Mouse (Mus musculus): ENCODE results near the gene Dlg2.
"Not testable (repeated sequence)": the region's sequence is repeated elsewhere in the genome, so short reads cannot be mapped to it uniquely, and the experiment has no call there.

The Dlg2 gene

DNA sequence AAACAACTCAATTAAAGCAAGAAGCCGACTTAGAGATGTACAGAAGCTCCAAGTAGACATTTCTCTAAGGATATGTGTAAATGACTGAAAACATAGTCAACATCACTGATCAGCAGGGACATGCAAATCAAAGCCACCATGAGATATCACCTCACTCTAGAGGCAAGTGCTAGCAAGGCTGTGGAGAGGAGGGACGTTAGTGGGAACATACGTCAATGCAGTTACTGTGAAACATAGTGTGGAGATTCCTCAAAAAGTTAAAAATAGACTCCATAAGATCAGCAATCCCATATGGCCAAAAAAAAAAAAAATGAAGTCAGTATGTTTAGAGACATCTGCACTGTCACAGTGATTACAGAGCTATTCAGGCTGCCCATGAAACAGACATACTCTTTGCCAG is 349.2 kb downstream of the Dlg2 start:
- DNase-seq (ENCODE audit: extremely low spot score, low read depth, low spot score), result no peak

DNA sequence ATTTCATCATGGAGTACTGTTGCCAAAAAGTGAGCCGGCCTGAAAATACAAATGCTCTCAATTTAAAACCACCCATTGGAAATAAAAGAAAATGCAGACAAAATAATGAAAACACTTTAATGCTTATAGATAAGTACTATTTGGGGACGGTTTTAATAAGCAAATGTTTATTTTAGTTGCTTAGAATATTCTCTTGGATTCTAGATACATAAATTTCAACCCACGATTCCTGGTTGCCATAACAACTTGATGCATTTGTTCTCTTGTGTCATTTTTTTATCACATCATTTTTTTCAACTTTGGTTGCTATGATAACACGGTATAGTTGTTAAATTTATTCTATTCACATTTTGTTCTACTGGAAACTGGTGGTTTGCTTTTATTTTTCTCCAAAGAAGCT is 364.8 kb downstream of the Dlg2 start:
- DNase-seq (ENCODE audit: extremely low spot score, low read depth, low spot score), result no peak

DNA sequence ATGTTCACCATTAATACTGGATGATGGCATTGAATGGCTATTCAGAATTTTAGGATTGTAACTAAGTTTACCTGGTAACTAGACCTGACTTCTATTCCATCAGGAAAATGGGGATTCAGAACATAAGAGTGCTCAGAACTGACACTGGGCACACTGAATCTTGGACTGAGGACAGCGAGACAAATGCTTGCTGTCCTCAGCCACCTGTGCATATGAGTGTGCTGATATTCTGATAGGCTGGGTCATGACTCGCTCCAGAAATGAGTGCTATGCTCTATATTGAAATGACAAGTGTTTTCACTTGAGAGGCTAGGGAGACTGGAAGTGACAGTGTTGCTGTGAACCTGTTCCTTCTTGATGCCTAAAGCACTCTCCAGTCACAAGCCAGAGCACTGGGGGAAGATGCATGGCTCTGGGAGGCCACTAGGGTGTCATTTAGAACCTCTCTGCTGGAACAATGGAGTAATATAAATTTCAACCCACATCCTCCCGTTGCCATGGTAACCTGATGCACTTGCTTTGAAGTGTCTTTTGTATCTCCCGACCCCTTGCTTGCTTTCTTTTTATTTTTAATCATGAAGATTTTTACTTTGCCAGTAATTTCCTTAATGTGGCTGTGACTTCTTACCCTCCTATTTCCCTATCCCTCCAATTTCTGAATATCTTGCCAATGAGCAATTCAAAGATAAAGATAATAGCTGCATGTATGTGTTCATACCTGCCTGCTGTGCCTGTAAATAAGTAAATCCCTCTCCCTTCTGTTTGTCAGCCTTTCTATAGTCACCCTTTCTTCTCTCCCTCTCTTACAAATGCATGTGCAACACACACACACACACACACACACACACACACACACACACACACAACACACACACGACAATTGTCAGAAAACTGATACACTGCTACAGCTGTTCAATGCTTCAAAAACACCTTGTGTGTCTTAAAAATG is 367.1 kb downstream of the Dlg2 start:
- no peak for DNase-seq (ENCODE audit: extremely low spot score, low read depth, low spot score)

DNA sequence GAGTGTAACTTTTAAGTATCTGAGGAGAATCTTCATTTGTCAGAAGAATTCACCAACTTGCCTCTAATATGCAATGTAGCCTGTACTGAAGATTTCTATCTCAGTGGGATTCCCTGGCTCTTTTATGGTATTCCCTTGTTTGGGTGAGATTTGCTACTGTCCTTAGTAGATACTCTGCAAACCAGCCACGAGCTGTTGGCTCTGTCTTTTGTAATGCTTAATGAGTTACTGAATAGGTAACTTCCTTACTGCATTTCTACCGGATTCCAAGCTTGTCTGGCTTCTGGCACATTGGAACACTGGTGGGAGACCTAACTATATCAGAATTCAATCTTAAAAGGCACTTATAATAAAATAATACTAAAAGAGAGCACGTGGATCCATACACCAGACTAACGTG is 400.3 kb downstream of the Dlg2 start:
- not testable (repeated sequence) for DNase-seq (ENCODE audit: extremely low spot score, low read depth, low spot score)

DNA sequence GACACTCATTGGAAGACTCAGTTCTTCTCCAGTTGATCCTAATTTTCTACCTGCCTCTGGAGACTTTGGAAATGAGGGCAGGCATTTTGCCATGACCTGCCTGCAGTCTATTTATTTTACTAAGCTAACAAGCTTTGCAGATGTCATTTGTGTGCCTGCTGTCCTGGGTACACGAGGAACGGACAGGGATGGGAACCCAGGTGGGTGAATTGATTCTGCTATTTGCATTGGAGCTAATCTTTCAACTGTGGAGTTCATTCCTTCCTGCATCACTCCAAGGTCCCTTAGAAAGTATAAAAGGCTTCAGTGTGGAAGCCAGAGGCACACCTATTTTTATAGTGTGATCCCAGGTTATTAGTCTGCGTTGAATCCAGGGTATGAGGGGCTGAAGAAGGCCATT is 406.3 kb downstream of the Dlg2 start:
- no peak for DNase-seq (ENCODE audit: extremely low spot score, low read depth, low spot score)

DNA sequence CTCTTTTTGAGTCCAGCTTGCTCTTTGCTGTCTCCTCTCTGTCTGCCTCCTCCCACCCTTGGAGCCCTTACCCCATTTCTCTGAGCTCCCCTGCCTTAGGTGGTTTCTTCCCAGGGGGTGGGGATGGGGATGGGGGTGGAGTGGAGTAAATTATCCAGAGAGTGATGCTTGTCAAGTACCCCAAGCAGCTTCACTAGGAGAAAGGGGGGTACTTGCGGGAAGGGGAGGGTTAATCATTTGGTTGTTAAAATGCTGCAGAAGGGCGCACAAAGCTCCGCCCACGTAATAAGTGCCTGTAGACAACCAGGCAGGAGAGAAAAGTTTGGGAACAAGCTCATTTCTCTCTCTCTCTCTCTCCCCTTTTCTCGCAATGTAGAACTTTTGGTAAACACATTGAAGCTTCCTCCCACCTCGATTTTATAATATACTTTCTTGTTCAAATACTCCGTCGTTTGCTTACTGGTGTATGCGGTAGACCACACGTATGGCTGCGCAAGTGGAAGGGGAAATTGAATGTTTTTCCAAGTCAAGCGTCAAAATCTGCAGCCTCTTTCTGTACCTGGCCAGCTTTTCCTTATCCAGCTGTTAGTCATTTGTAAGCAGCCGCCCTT is 410.0 kb downstream of the Dlg2 start:
- DNase-seq (ENCODE audit: extremely low spot score, low read depth, low spot score), result peak; percentile 10

DNA sequence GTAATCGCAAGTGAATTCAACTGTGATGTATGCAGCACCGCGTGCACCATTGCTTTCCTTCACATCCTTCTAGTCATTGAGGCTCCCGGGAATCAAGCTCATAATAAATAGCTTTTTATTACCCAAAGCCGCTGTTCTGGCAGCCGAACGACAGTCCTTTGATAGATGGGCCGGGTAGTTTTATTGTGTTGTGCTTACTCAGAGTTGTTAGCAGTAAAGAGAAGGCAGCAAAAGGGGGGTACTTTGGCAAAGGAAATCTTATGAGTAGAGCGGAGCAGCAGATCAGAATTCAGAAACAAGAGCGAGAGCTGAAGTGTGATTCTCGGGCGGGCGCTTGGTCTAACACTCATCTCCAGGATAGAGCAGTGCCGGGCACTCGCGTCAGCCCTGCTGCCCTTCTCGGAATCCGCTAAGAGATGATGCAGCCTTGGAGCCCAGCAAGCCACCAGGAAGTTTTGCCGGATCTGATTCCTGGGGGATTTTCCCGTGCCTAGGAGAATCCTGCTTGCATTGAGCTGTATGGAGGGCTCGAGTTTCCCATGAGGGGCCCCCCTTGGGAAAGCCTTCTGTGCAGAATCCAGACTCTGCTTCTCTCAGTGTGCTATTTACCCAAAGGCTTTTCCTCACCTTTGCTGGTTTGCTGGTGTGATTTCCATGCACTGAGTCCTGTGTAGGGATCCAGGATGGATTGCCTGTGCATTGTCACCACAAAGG is 410.7 kb downstream of the Dlg2 start:
- peak; percentile 22 for DNase-seq (ENCODE audit: extremely low spot score, low read depth, low spot score)

DNA sequence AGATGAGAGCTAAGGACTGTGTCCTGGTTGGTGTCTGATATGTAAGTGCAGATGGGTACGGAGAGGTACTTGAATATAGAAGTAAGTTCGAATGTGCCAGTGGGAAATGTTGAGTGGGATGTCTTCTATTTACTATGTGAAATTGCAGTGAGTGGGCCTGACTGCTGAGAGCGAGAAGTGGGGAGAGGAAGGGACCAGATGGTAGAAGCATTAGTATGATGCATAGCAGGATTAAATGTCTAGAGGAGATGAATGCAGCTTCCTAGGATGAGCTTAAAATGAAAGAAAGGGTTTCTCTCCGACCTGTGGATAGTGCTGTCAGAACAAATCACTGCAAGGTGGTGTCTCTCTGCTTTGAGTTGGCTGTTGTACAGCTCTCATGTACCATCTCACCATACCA is 451.0 kb downstream of the Dlg2 start:
- no peak for DNase-seq (ENCODE audit: extremely low spot score, low read depth, low spot score)

DNA sequence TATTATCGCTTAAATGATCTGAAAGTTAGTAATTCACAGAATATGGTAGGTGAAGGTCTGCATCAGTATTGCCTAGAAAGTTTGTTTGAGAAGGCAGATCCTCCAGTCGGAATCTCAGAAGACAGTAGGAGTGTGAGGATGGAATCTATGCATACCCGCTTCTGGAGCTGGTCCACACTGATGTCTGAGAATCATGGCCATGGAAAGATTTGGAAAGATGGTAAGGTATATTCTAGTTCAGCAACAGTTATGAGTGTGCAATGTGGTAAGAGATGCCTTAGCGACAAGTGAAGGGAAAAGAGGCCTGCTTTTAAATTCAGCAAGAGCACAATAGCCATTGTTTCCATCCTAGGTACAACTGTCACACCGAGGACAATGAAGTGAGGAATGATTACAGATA is 464.3 kb downstream of the Dlg2 start:
- no peak for DNase-seq (ENCODE audit: extremely low spot score, low read depth, low spot score)

DNA sequence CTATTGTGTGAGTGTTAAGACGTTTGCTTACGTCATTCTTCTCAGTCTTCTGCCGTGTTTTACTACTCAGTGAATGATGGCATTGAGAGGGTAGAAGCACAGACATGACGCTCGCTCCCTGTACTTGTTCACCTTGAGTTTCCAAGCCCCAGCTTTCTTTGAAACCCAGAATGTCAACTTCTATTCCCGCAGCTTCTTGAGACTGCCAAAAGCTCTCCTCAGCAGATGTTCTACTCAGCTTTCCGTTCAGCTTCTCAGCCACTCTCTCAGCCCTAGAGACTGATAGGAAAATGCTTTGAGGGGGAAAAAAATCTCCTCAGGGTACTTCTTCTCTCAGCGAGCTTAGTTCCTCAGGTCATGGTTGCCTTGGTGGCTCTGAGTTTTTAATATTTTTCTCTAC is 470.6 kb downstream of the Dlg2 start:
- no peak for DNase-seq (ENCODE audit: extremely low spot score, low read depth, low spot score)

DNA sequence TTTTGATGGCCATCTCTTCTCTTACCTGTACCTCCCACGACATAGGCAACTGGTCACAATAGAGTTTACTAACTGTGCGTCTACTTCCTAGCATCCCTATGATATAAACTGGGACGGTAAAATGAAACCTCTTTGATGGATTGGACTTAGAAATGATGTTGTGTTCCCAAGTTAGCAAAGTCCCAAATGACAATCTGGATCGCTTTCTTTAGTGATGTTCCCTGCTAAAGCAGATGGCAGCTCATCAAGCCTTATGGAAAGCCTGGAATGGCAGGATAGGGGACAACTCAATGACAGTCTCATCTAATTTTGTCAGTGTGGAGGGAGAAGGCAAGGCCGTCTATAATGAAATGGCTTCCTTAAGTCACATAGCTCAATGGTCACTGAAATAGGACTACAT is 472.7 kb downstream of the Dlg2 start:
- DNase-seq (ENCODE audit: extremely low spot score, low read depth, low spot score), result no peak

DNA sequence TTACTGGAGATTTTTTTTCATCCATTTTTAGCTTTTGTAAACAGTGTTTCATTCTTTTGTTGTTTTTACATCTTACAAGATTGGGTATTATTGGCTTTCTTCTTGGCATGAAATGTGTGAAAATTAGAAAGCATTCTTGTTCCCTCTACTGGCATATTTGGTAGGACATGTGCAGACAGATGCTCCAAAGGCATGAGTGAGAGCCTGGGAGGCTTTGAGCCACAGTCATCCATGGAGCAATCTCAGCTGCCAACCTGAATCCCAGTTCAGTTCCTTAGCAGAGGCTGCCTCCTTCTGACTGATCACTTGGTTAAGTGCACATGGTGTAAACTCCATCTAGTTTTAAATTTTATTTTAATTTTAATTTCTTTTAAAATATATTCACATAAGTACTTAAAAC is 500.8 kb downstream of the Dlg2 start:
- no peak for DNase-seq (ENCODE audit: extremely low spot score, low read depth, low spot score)

DNA sequence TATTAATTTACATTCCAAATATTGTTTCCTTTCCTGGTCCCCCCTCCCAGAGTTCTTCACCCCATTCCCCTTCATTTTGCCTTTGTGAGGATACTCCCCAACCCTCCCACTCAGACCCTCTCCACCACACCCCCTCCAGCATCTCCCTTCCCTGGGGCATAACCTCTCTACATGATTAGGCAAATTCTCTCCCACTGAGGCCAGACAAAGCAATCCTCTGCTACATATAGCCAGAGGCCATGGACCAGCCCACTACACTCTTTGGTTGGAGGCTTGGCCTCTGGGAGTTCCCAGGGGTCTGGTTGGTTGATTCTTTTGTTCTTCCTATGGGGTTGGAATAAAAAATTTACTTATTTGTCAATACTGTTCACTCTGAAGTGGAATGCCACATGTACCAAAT is 505.6 kb downstream of the Dlg2 start:
- no peak for DNase-seq (ENCODE audit: extremely low spot score, low read depth, low spot score)

DNA sequence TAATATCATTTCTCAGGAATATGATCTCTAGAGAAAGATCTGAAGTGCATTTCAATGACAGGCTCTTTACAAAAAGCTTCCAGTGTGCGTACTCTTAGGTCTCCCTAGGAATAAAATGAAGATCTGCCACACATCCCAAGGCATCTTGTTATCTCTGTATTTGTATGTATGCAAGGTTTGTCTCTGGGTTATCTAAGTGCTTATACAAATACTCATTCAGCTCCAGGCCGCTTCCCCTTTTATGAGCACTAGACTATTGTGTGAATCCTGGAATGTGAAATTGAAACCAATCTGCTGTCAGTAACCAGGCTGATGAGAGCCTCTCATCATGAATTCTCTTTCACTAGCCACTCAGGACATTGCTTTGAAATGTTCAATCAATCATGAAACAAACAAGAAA is 534.2 kb downstream of the Dlg2 start:
- no peak for DNase-seq (ENCODE audit: extremely low spot score, low read depth, low spot score)

DNA sequence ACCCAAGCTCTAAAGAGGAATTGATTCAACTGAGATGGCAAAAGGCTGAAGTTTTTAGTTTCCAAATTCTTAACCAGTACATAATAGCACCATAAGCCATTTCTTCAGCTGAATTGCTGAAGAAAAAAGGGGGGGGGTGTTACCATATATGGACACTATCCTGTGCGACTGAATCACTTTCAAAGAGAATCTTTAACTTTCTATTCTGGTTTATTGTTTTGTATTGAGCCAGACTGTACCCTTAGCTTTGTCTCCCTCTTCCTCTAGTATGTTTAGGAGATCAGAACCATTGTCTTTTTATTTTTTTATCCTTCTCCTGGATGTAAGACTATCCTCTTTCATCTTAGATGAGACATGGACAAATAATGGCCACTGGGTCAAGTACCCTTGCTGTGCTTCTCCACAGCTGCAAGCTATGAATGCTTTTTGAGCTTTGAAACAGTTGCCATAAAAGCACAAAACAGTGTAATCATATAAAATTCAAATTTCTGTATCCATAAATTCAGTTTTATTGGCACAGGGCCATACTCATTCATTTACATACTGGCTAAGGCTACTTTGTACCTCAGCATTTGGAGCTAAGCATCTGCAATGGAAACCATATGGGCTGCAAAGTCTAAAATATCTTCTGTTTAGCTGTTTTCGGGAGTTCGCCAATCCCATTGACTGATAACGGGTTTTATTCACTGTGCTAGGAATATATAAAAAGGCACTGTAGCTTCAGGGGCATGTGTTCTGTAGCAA is 568.7 kb downstream of the Dlg2 start:
- DNase-seq (ENCODE audit: extremely low spot score, low read depth, low spot score), result no peak

DNA sequence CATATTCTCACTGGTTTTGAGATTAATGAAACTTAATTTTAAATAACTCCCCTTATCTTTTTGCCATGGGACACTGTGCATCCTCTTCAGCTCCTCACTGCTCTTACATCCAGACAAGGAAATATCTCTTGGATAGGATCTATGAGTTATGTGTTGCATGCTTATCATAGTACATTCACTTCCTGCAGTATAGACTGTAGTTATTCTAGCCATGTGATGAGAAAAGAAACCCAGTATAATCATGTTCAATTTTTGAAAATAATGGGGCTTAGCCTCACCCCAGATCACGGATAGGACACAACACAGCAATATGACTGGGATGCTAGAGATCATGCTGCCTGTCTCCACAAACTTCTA is 569.2 kb downstream of the Dlg2 start:
- DNase-seq (ENCODE audit: extremely low spot score, low read depth, low spot score), result no peak

DNA sequence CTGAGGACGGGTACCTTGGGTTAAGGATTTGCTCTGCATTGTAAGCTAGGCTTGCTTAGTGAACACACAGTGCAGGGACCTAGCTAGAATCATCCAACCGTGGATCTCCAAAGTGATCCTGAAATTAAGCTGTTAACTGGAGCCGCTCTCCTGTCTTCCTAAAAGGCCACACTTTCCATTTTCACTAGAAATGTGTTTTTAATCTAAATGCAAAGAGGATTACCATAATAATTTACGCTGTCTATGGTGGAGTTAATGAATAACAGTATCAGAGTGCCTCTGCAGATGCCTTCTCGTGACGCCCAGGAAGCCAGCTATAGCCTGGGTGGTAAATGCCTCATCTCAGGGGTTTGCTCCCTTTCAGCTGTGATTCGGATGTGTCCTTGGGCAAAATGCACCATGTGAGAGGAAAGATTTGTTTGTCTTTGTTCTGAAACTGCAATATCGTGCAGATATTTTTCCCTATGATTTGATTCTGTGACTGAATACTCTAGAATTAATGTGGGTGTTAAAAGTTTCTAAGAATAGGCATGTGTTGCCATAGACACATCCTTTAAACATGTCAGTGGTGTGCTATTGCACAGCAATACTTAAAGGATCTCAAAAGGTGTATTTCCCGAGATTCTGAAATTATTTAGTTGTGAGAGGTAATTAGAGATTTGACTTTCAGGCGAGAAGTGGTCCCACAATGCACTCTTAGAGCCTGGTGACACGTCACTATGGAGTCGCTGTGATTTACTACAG is 587.0 kb downstream of the Dlg2 start:
- DNase-seq (ENCODE audit: extremely low spot score, low read depth, low spot score), result no peak

DNA sequence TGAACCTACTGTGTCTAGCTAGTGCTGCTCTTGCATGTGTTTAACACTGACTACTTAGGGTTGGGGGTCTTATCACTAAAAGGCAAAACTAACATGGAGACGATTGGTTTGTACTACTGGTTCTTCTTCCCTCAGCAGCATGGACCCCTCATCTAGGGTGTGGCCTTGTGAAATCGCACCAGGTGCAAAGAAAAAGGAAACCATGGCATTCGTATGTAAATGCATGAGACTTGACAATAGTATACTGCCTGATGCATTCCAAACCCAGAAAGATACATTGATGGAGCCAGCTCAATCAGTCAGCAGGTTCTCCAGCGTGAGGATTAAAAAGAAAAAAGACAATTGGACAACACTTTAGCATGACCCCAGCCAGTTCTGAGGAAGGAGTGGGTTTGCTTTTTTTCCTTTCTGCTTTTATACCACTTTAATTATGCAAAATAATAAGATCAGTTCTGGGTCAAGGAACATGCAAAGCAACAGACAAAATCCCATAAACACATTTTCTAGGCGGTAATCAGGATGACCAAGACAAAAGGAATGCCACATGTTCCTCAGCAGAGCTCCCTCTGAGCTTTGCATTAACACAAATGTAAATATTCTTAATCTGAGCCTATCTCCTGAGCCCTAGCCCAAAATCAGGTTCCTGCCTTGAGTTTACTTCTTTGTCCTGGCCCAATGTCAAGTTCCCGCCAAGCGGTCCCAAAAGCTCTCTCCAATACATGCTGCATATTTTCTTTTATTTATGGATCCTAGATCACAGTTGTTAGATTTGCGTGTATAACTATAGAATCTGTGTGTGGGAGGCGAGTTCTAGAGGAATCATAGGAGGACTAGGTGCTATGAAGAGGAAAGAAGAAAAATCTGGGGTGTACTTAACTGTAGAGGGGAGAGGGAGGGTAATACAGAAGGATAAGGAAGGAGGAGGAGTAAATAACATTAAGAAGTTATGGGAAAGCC is 595.6 kb downstream of the Dlg2 start:
- DNase-seq (ENCODE audit: extremely low spot score, low read depth, low spot score), result no peak

DNA sequence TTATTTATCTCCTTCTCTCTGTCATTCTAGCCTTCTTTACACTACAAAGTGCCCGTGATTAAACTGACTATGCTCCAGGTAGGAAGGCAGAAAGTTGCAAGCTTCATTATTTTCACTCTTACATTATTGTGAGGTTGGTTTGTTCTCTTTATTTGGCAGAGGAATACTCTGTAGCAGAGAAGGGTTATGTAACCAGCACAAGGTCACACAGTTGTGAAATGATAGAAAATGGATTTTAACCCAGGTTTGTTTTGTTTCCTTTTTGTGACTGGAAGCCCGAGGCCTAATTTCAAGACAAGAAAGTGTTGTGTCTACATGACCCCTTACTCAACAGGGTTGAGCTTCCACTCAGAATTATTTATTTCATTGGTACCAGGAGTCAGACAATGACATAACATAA is 609.6 kb downstream of the Dlg2 start:
- no peak for DNase-seq (ENCODE audit: extremely low spot score, low read depth, low spot score)

Data from hindlimb bud, embryonic 11.5 days (tissue).